Mouse (Mus musculus) layer of hippocampus, adult 9-10 months (tissue): ENCODE results near the gene Pacsin3.
"Not testable (repeated sequence)": the region's sequence is repeated elsewhere in the genome, so short reads cannot be mapped to it uniquely, and the experiment has no call there.

Experiments used
- DNase-seq: peaks from one replicate; pipeline ENCODE4 v3.0.0; 2022; ENCODE audit warnings: low spot score

Pacsin3 gene

DNA sequence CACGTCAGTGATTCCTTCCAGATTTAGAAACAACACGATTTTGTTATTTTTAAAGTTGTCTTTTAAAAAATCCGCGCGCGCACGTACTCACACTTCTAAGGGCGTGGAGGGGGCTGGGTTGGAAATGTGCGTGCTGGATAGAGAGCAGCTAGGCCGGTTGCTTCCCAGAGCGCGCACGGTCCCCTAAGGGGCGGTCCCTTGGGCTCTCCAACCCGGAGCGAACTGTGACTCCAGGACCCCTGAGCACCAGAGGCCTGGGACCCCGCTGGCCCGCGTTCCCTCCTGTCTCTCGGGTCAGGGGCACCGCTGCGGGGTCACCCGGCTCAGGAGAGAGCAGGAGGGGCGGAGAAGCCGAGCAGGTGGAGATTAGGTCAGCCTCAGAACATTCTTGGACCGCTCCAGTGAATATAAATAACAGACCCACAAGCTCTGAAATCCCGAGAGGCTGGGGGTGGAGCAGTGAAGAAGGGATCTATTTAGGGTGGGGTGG is at the start of gene Pacsin3:
Gene Pacsin3 (plus strand): TSS at position 294 of the 490 bp plus-strand sequence.
- no peak for DNase-seq

- DNase-seq, result no peak
Observed at GRCm38 (mm10) chr2:91206254-91206775, 49.4 kb upstream of the Pacsin3 start.

DNA sequence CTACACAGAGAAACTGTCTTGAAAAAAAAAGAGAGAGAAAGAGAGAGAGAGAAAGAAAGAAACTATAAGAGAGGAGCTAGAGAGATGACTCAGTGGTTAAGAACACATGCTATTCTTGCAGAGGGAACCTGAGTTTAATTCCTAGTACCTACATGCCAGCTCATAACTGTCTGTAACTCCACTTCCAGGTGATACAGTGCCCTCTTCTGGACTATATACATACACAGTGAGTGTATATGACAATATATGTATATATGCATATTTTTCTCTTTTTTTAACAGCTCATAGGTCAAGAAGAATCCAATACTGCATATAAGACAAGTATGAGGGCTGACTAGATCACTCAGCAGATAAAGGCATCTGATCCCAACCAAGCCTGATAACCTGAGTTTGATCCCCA is 42.4 kb upstream of the Pacsin3 start:
- no peak for DNase-seq

- DNase-seq, result no peak
Observed at GRCm38 (mm10) chr2:91217032-91217431, 38.7 kb upstream of the Pacsin3 start.

- DNase-seq, result no peak
Observed at GRCm38 (mm10) chr2:91220501-91220900, 35.3 kb upstream of the Pacsin3 start.

DNA sequence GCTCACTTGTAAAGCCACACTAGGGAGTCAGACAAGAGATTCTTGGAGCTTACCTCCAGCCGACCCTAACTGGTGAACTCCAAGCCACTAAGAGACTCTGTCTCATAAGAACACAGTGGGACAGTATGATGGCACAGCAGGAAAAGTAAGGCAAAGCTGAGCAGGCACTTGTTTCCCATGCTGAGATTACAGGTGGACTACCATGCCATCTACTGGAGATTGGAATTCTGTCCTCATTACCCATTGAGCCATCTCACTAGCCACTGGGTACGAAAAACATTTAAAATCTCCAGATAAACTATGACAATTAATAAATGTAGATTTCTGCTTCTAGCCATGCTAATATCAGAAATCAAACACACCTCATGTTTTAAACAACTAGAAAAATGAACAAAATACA is 32.1 kb upstream of the Pacsin3 start:
- DNase-seq, result no peak

DNA sequence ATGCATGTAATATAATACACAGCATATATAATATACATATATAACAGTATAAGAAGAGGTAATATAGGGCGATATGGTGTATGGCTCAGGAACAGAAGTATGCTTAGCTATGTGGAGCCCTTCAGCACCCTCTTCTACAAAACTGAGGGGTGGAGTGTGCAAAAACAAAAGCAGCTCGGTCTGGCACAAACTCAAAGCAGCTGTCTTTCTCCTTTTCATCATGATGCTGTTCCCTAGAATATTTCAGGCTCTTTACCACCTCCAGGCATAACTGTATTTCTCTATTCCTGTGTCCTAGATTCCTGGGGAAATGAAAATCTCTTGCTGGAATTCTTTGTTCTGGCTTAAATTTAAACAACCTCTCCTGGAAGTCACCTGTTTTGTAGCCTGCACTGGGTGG is 26.0 kb upstream of the Pacsin3 start:
- DNase-seq, result no peak

DNA sequence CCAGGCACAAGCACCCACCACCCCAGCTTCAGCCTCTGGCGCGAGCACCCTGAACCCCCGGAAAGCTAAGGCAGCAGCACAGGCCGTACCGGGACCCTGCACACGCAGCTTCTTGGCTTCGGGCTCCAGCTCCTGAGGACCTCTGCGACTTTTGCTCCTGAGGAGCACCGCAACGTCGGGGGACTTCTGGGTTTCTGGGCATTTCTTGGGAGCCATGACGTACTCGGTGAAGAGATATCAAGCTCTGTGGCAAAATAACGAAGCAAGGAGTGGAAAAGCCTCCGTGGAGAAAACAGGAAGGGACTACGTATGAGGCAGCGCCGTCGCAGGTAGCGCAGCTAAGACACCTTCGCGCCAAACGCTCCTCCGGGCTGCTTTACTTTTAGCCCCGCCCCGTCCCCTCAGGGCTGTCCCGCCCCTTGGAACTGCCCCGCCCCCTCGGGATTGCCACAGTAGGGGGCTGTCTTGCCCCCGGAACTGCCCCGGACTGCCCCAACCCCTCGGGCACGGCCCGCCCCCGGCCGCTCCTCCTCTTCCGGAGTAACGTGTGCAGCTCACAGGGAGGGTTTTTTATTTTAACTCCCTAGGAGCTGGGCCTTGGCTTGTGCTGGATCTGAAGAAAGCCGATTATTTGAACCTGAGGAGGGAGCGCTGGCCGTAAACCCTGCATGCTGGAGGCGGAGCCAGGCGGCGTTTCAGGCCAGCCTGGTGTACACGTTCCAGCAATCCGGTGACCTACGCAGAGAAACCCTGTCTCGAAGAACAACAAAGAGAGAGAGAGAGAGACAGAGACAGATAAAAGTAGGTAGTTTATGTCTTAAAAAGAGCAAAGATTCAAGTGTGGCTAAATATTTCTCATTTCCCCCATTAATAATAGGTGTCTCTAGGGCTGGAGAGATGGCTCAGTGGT is 18.9 kb upstream of the Pacsin3 start, which contains the start of gene Ddb2:
Gene Ddb2 (minus strand): TSS at position 382 of the 910 bp plus-strand sequence.
- peak; percentile 46 for DNase-seq

- not testable (repeated sequence) for DNase-seq
Observed at GRCm38 (mm10) chr2:91237511-91238080, 18.2 kb upstream of the Pacsin3 start.

GRCm38 (mm10) chr2:91242547-91242946 is 13.2 kb upstream of the Pacsin3 start:
- DNase-seq, result no peak

GRCm38 (mm10) chr2:91243416-91243815 is 12.3 kb upstream of the Pacsin3 start:
- DNase-seq, result peak; percentile 55

GRCm38 (mm10) chr2:91244557-91245228 is 11.1 kb upstream of the Pacsin3 start:
- DNase-seq, result no peak

- DNase-seq, result no peak
Observed at GRCm38 (mm10) chr2:91248366-91248765, 7.4 kb upstream of the Pacsin3 start.

DNA sequence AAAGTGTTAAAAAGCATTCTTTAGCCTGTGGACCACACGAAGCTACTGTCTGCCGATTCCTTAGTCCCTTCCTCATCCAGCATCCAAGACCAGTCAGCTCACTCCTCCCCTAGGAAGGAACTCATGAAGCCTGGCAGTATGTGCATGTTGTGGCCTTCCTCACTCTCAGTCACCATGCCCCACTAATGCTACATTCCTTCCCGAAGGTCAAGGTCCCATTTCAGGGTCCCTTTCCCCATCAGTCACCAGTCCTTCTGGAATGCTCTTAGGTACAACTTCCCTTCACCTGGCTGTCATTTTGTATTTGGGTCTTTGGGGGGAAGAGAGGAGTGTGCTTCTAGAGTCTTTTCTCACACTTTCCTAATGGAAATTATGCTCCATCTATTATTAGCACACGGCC is 3.8 kb upstream of the Pacsin3 start:
- DNase-seq, result no peak

GRCm38 (mm10) chr2:91252512-91252911 is 3.2 kb upstream of the Pacsin3 start:
- no peak for DNase-seq

GRCm38 (mm10) chr2:91254725-91255380 is 901 bp upstream of the Pacsin3 start:
- no peak for DNase-seq

- DNase-seq, result no peak
Observed at GRCm38 (mm10) chr2:91256256-91257125, 737 bp downstream of the Pacsin3 start.

- DNase-seq, result no peak
Observed at GRCm38 (mm10) chr2:91257126-91257980, 1.6 kb downstream of the Pacsin3 start.

DNA sequence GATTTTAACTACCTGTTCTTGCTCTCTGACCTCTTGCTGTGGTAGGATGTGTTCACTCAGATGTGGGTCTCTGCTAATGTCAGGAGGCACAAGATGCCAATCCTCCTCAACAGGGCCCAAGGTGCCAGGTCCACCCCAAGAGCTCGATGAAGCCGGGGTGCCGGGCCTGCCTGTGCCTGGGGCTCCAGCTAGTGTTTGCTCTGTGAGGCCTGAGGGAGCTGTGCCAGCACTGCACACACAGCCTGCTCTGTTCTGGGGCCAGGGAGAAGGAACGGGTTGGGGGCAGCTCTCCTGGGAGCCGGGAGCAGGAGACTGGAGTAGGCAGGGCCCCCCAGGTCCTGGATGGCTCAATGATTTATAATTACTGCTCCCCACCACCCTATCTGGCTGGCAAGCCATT is 2.3 kb downstream of the Pacsin3 start:
- no peak for DNase-seq

GRCm38 (mm10) chr2:91258830-91259229 is 3.1 kb downstream of the Pacsin3 start:
- no peak for DNase-seq
